10 mouse cellular contexts compared by ENCODE assay signal in the genomic region with DNA sequence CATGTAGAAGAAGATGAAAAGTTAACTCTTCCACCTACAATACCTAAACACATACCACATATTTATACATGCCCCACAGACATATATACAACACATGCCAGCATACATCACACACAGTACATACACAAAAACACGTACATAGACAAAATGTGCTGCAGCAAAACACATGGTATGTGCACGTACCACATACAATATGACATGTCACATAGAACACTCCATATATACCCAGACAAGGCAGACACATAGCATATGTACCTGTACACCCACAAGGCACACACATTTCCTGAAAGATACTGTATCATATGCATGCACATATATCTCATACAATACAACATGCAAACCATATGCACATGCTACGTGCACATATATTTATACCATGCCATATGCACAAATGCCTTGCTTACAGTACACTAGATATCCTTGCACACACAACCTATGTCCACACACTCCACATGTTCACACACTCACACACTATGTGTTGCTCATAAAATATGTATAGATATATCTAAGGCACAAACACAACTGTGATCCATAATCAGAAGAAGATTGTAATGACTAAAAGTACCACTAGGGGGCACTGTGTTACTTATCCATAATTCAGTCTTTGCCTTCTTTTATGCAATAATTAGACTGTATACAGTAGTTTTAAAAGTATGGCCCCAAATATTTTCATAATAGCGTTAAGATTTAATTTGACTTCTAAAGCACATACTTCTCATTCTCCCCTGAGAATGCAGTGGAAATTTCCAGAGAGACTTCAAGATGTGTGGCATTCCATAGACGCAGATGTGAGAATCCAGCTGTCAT. TPM values are rescaled to one million over a fixed set of nuclear protein-coding genes. Genes with fewer than 3 reads are reported as not detected.
DNase-seq lines count a peak whose midpoint lies in the region; ATAC-seq and TF ChIP-seq lines count a peak whose summit lies in the region.
"Had no signal": no experiment of that assay in that cellular context is flagged by ENCODE, and none has a peak within 500 bp of the region (broad histone marks: within the 10 kb centered on the region; RNA-seq: fewer than 3 reads in every experiment).

No protein-coding gene starts in this region.

- H3K9me3 ChIP-seq in kidney, embryonic 14.5 days (ENCODE audit: control insufficient read depth, low read length): no peaks in the 10 kb centered on the region
- H3K9me3 ChIP-seq: limb, embryonic 15.5 days had no signal

- ATAC-seq in erythroid progenitor cell, adult 5-6 weeks (replicated peaks; ENCODE audit: low FRiP score, poor library complexity, severe bottlenecking): 0 out of 2 replicates have a peak, but pooled peaks have one; percentile 57
- no peak for ATAC-seq in kidney, embryonic 14.5 days (ENCODE audit: low FRiP score, low TSS enrichment)

- H3K79me2 ChIP-seq in heart, adult 2 months (replicated peaks; ENCODE audit: control insufficient read depth, insufficient read depth, low read length): no peaks in the 10 kb centered on the region

- H3K9ac ChIP-seq in heart, adult 2 months (ENCODE audit: low read depth, low read length): no peak overlapping the region
- H3K9ac ChIP-seq in kidney, embryonic 14.5 days (ENCODE audit: low read depth, low read length): no peak overlapping the region
- H3K9ac ChIP-seq: limb, embryonic 15.5 days had no signal

- intact Hi-C loops in heart, adult 2 months (cut with DNase I): loop anchor here (1.0 to 5.0 kb wide), 2 partner anchors 119 to 326 kb away; no protein-coding TSS in a partner anchor
- intact Hi-C loops in heart, postnatal 14 days (cut with DNase I): loop anchor here (2.0 to 5.0 kb wide), 3 partner anchors 114 to 325 kb away; no protein-coding TSS in a partner anchor

- DNase-seq in heart, adult 2 months: no peak
- DNase-seq in heart, postnatal 14 days: no peak
- DNase-seq in testis, postnatal 14 days (ENCODE audit: low spot score): no peak
- DNase-seq in adrenal gland, adult 2 months: no peak
- no peak for DNase-seq in right cerebral cortex, postnatal 10 days (ENCODE audit: low spot score in 2 of 2)
- DNase-seq: right cerebral cortex, adult 18-20 months had no signal

- no peak for TF ChIP-seq POLR2A in heart, adult 2 months (IDR thresholded peaks at IDR 0.05; ENCODE audit: insufficient read depth, low read depth, low read length)
- TF ChIP-seq POLR2A in testis, adult 2 months (IDR thresholded peaks at IDR 0.05; ENCODE audit: control insufficient read depth, low read depth, low read length): no peak

- H3K27ac ChIP-seq in heart, adult 2 months: no peak overlapping the region
- no peak overlapping the region for H3K27ac ChIP-seq in testis, adult 2 months (ENCODE audit: control insufficient read depth, insufficient read depth, low read depth, low read length)
- H3K27ac ChIP-seq in kidney, embryonic 14.5 days (ENCODE audit: low read depth, low read length): no peak overlapping the region
- H3K27ac ChIP-seq: limb, embryonic 15.5 days had no signal

- H3K4me2 ChIP-seq in kidney, embryonic 14.5 days (replicated peaks; ENCODE audit: low read depth, low read length): no peak overlapping the region
- H3K4me2 ChIP-seq: limb, embryonic 15.5 days had no signal

- H3K27me3 ChIP-seq in heart, adult 2 months (ENCODE audit: control insufficient read depth, insufficient read depth, low read length): no peaks in the 10 kb centered on the region
- H3K27me3 ChIP-seq in testis, adult 2 months (ENCODE audit: control insufficient read depth, insufficient read depth, low read length): no peaks in the 10 kb centered on the region
- H3K27me3 ChIP-seq in kidney, embryonic 14.5 days (ENCODE audit: control insufficient read depth, insufficient read depth, low read length): no peaks in the 10 kb centered on the region
- H3K27me3 ChIP-seq: limb, embryonic 15.5 days had no signal

- H3K36me3 ChIP-seq in heart, adult 2 months (ENCODE audit: control insufficient read depth, insufficient read depth, low read length): no peaks in the 10 kb centered on the region
- no peaks in the 10 kb centered on the region for H3K36me3 ChIP-seq in testis, adult 2 months (ENCODE audit: control insufficient read depth, insufficient read depth, low read length)
- no peaks in the 10 kb centered on the region for H3K36me3 ChIP-seq in kidney, embryonic 14.5 days (ENCODE audit: control insufficient read depth, insufficient read depth, low read length)
- H3K36me3 ChIP-seq: limb, embryonic 15.5 days had no signal

- peaks cover 2% of the 10 kb centered on the region; the same call in 1 of the 2 replicates for H3K4me1 ChIP-seq in heart, adult 2 months (ENCODE audit: control insufficient read depth, insufficient read depth, low read length)
- H3K4me1 ChIP-seq in testis, adult 2 months (ENCODE audit: control insufficient read depth, insufficient read depth, low read length): no peaks in the 10 kb centered on the region
- H3K4me1 ChIP-seq in kidney, embryonic 14.5 days (ENCODE audit: control insufficient read depth, insufficient read depth, low read length): no peaks in the 10 kb centered on the region

- TF ChIP-seq EP300 in heart, adult 2 months (IDR thresholded peaks at IDR 0.05; ENCODE audit: insufficient read depth, low read depth, low read length): no peak

- WGBS in heart, adult 2 months: 69% methylated on average over 5 of the region's 5 CpGs
- 69% methylated on average over 5 of the region's 5 CpGs for WGBS in kidney, embryonic 14.5 days

- peak; percentile 95 for TF ChIP-seq CTCF in heart, adult 2 months (IDR thresholded peaks at IDR 0.05)
- peak; percentile 13; the same call in 1 of the 2 replicates for TF ChIP-seq CTCF in testis, adult 2 months (IDR thresholded peaks at IDR 0.05; ENCODE audit: control insufficient read depth, insufficient read depth, insufficient replicate concordance, low read depth, low read length)

- H3K4me3 ChIP-seq in heart, adult 2 months: no peak overlapping the region
- H3K4me3 ChIP-seq in testis, adult 2 months (ENCODE audit: control insufficient read depth, low read depth, low read length): no peak overlapping the region
- no peak overlapping the region for H3K4me3 ChIP-seq in kidney, embryonic 14.5 days (ENCODE audit: low read length)
- H3K4me3 ChIP-seq: limb, embryonic 15.5 days had no signal

RNA-seq across cellular contexts. Expression of gene Rufy1, which starts 12.5 kb away (rescaled TPM):
- 10 to 100 TPM; 27.6 to 30.4 TPM for total RNA-seq in heart, adult 2 months (2021)
- polyA plus RNA-seq in heart, adult 2 months (2012; rRNA removed): 26.0 and 41.4 TPM in 2 replicates
- 10 to 100 TPM; 27.1 to 27.7 TPM for total RNA-seq in heart, postnatal 14 days (2021)
- polyA plus RNA-seq in testis, adult 2 months (2012; rRNA removed): 5.7 and 6.4 TPM in 2 replicates
- total RNA-seq in erythroid progenitor cell, adult 5-6 weeks (2015; ENCODE audit: low replicate concordance): 13.4 and 13.7 TPM in 2 replicates
- total RNA-seq in erythroid progenitor cell, adult 5-6 weeks (2017; ENCODE audit: low replicate concordance): 8.6 and 10.3 TPM in 2 replicates
- 10 to 100 TPM; 33.8 to 45.8 TPM for total RNA-seq in adrenal gland, adult 2 months (2021)
- 23.5 and 24.6 TPM in 2 replicates for polyA plus RNA-seq in adrenal gland, adult 2 months (2012; rRNA removed)
- polyA plus RNA-seq in kidney, embryonic 14.5 days (2014; fragmentation: Nextera tagmentation; extraction: Ambion mirVana): 20.8 and 29.3 TPM in 2 replicates
